Mouse (Mus musculus): Measurements from ENCODE around the gene Xaf1. TPM values are rescaled to one million over a fixed set of nuclear protein-coding genes. Genes with fewer than 3 reads are reported as not detected.
"Not testable (repeated sequence)": the region's sequence is repeated elsewhere in the genome, so short reads cannot be mapped to it uniquely, and the experiment has no call there.

Gene Xaf1
- total RNA-seq, 2 experiments from 2014 or later = 2.3 to 2.8 TPM

DNA sequence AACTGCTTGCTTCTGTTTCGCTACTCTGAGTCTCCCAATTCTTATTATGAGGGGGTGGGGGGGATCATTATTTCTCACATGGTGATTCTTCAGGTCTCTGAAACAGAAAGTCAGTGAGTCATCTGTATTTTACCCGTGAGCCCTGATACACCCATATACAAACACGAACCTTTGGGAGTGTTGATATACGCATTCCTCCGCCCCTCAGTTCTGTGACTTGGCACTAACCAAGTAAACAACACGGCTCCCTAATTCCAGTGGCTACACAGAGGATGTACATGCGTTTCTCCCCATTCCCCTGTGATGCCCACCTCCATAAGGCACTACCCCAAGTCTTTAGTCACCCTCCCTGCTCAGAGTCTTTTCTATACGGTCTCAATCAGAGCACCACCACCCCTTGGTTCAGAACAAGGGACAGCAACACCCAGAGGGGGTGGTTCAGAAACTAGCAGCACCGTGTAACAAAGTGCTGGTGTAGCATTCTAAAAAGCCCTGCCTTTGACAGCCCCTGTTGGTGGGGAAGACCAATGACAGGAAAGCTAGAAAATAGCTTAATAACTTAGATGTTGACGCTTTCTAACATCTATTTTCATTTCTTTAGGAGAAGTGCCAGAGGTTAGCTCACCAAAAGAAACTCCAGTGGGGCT lies 10.0 kb downstream of the Xaf1 start:
- no peak for DNase-seq (ENCODE audit: low spot score)

- DNase-seq (ENCODE audit: low spot score) = no peak
Observed at GRCm38 (mm10) chr11:72314151-72314895, 12.9 kb downstream of the Xaf1 start, which contains the start of gene Fbxo39. Gene Fbxo39, plus strand, starts transcription at chr11:72314444.

DNA sequence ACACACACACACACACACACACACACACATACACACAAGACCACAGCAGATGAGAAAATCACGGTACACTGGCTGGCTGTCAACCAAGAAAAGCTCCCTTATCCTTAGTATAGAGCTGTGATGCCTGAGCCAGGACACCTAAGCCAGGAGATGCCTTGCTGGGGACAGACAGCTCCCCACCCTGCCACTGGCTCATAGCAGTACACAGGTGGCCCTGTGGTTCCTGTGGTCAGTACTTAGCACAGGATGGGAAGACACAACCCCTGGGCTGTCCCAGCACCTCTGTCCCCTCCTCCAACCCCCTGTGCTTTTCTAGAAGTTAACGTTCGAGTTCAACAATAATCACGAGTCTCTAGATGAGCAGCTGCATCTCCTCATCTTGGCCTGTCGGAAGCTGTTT lies 16.6 kb downstream of the Xaf1 start:
- DNase-seq (ENCODE audit: low spot score) = no peak

- no peak for DNase-seq (ENCODE audit: low spot score)
Observed at GRCm38 (mm10) chr11:72324431-72324830, 23.0 kb downstream of the Xaf1 start.

GRCm38 (mm10) chr11:72325701-72326100 lies 24.3 kb downstream of the Xaf1 start:
- no peak for DNase-seq (ENCODE audit: low spot score)

- no peak for DNase-seq (ENCODE audit: low spot score)
Observed at GRCm38 (mm10) chr11:72332951-72333667, 31.7 kb downstream of the Xaf1 start.

DNA sequence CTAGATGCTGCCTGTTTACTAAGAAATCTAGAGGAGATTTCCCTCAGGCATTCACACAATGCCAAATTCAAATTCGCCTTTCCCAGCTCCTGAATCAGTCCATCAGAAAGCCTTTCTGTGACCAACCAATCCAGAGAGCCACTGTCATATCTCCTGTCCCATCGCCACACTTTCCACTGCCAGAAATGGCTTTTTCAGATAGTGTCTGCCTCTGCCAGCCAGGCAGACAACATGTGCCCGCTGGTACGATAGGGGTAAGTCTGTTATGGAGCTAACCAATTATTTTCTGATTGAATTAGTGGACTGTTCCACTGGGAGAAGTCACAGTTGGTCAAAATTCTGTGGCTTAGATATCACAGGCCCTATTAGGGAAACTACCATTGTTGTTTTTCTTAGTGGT lies 33.2 kb downstream of the Xaf1 start:
- DNase-seq (ENCODE audit: low spot score) = no peak

DNA sequence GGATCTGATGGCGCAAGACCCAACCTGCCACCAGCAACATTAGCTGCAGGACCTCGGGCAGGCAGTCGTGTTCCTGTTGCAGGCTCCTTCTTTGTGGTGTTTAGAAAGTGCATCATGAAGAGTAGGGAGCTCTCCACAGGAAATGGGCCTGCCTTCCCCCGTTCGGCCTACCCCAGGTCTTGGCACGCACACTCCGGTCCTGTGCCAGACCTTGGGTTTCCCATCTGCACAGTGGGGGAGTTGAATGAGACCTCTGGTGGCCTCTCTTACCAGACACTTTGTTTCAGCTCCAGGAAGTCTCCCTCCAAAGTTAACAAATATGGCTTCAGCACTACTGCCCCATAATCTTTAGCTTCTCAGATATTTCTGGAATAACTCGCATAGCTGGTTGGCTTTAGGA lies 35.3 kb downstream of the Xaf1 start:
- no peak for DNase-seq (ENCODE audit: low spot score)

DNA sequence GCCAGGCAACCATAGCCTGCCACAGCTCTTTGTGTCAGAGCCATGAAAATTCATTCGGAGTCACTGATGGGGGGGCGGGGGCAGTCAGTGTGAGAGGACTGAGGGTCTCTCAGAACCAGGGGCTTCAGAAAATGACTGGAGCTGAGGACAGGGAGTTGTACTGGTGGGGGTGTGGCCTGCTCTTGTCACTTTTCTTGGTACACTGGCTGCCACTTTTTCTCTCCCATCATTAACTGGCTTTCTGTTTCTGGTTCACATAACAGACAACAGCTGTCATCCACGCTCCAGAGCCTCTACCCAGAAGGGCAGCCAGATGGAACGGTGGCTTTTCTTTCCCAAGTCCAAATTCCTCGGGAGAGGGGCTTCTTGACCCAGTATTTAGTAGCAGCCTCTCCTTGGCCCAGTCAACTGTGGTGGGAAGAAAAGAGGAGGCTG lies 37.0 kb downstream of the Xaf1 start:
- no peak for DNase-seq (ENCODE audit: low spot score)

DNA sequence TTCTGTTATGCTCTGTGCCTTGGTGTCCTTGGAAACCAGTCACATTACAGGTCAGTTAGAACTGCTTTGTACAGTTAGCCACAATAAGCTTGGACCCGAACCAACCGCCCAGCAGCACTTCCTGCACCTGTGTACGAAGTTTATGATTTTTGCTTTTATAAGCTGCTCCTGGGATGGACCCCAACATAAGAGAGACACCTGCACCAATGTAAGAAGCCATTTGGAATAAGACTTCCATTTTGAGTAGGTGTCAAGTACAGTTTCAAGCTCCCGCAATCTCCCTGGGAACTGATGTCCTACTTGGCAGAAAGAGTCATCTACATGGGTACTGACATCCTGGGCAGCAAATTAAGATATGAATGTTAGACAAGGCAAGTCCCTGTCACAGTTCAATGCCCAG lies 38.3 kb downstream of the Xaf1 start:
- DNase-seq (ENCODE audit: low spot score) = no peak

- DNase-seq (ENCODE audit: low spot score) = peak; percentile 78
Observed at GRCm38 (mm10) chr11:72342549-72343237, 41.3 kb downstream of the Xaf1 start.

GRCm38 (mm10) chr11:72343238-72343625 lies 41.8 kb downstream of the Xaf1 start:
- not testable (repeated sequence) for DNase-seq (ENCODE audit: low spot score)

DNA sequence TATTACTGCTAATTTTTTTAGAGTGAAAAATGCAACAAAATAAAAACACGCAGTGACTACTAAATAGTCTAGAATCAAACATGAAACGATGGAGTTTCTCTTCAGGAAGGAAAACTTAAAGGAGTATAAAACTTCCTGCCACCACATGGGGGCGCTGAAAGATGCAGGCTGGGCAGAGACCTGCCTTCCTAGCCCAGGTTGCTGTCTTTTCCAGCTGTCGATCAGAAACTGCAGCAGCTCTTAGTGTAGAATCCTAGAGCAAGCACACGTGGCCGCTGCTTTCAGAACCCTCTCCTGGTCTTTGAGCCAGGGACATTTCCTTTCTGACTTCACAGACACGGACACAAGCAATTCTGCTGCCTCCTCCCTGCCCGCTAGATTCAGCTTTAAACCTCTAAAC lies 42.5 kb downstream of the Xaf1 start:
- DNase-seq (ENCODE audit: low spot score) = peak; percentile 72

- peak; percentile 43 for DNase-seq (ENCODE audit: low spot score)
Observed at GRCm38 (mm10) chr11:72344486-72344885, 43.1 kb downstream of the Xaf1 start.

DNA sequence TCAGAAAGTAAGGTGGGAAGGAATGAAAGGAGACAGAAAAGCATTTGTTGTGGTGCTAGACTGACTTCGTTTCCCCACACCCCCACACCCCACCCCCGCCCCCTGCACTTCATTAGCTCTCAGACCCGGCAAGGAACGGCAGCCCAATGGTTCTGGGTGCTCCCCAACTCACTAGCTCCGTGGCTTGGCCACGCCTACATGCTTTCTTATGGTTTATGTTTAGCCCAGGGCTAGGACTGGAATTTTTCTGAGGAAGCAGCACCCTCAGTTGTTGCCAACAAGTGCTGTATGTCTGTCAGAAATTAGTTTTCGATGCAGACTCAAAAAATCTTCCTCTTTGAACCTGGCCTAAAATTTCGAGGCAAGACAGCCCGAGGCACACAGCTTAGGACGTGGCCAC lies 47.1 kb downstream of the Xaf1 start:
- DNase-seq (ENCODE audit: low spot score) = no peak

DNA sequence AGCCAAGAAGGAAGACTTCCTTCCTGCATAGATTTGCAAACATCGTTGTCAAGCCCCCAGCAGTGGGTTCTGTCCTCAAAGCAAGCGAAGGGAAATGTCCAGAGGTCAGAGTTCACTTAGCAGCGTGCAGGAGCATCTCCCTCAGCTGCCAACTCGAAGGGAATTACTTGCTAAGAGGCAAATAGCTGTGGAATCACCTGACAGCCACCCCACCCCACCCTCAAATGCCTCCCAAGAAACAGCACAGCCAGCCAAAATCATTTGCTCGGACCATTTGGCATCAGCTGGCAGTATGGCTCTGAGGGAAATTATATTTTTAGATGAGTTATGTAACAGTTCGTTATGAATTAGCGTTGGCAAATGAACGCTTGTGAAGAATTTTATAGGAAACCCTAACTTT lies 47.6 kb downstream of the Xaf1 start:
- DNase-seq (ENCODE audit: low spot score) = peak; percentile 52

DNA sequence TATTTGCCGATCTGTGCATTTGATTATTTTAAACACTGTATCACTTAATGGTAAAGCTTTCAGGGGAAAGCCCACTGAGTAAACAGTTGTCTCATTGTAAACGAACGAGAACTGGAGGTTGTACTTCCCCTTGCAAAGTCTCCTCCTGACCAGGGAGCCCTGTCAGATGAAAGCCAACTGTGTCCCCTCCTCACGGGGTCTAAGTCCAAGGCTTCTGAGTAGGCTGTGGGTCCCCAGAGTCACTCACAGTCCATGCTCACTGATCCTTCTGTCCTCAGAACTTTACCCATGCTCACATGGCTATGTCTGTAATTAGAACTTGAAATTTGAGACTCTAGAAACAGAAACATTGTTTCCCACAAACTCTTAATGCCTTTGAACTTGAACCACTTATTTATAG lies 48.2 kb downstream of the Xaf1 start:
- DNase-seq (ENCODE audit: low spot score) = no peak

DNA sequence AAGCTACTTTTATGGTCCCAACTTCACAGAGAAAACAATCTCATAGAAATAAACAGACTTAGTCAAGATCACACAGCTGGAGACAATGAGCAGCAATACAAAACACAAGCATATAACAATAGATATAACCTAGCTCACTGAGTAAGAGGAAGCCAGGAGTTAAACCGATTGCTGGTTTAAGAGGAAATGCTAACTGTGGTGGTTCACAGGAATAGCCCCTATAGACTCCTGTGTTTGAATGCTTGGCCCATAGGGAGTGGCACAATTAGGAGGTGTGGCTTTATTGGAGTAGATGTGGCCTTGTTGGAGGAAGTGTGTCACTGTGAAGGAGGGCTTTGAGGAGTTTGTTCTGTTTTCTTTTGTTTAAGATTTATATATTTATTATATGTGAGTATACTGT lies 50.8 kb downstream of the Xaf1 start:
- no peak for DNase-seq (ENCODE audit: low spot score)

DNA sequence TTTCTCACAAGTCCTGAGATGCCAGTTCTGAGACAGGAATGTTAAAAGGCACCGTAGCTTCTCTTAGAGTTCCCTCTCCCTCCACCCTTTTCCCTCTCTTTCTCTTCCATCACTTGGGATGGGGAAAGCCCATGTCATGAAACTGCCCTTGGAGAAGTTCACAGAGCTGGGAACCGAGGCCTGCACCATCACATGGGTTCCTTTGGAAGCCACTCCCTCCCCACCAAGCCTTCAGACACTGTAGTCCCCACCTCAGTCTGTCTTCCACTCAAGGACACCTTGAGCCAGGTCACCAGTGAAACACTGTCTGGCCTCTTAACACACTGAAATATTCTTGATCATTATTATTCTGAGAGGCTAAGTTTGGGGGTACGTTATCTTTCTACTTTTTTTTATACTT lies 51.8 kb downstream of the Xaf1 start:
- no peak for DNase-seq (ENCODE audit: low spot score)

- peak; percentile 84 for DNase-seq (ENCODE audit: low spot score)
Observed at GRCm38 (mm10) chr11:72354971-72355728, 53.7 kb downstream of the Xaf1 start.

Measured in gastrocnemius, adult 18-20 months (tissue).